Mouse (Mus musculus): ENCODE results near the gene Ncaph. TPM values are rescaled to one million over a fixed set of nuclear protein-coding genes. Genes with fewer than 3 reads are reported as not detected.
"Not testable (repeated sequence)": the region's sequence is repeated elsewhere in the genome, so short reads cannot be mapped to it uniquely, and the experiment has no call there.

Gene Ncaph
- polyA plus RNA-seq, 1 experiment, result 18.5 TPM

GRCm38 (mm10) chr2:127139094-127139493, 5.3 kb upstream of the Ncaph start:
- no peak for DNase-seq (ENCODE audit: low read depth)
- TF ChIP-seq POLR2A (IDR thresholded peaks at IDR 0.05; ENCODE audit: borderline replicate concordance, extremely low read depth, insufficient read depth, insufficient read length, poor library complexity, severe bottlenecking), result no peak
- TF ChIP-seq CTCF (IDR thresholded peaks at IDR 0.05; ENCODE audit: borderline replicate concordance, extremely low read depth, insufficient read depth, insufficient read length), result no peak

- TF ChIP-seq CTCF (IDR thresholded peaks at IDR 0.05; ENCODE audit: borderline replicate concordance, extremely low read depth, insufficient read depth, insufficient read length) (no peak), POLR2A (IDR thresholded peaks at IDR 0.05; ENCODE audit: borderline replicate concordance, extremely low read depth, insufficient read depth, insufficient read length, poor library complexity, severe bottlenecking) (no peak)
- DNase-seq (ENCODE audit: low read depth), result no peak
Observed at GRCm38 (mm10) chr2:127138449-127138848, 4.7 kb upstream of the Ncaph start.

GRCm38 (mm10) chr2:127137838-127138420, 4.2 kb upstream of the Ncaph start:
- DNase-seq (ENCODE audit: low read depth), result no peak
- TF ChIP-seq POLR2A (IDR thresholded peaks at IDR 0.05; ENCODE audit: borderline replicate concordance, extremely low read depth, insufficient read depth, insufficient read length, poor library complexity, severe bottlenecking) (no peak), CTCF (IDR thresholded peaks at IDR 0.05; ENCODE audit: borderline replicate concordance, extremely low read depth, insufficient read depth, insufficient read length) (no peak)

GRCm38 (mm10) chr2:127136979-127137378, 3.2 kb upstream of the Ncaph start:
- no peak for TF ChIP-seq POLR2A (IDR thresholded peaks at IDR 0.05; ENCODE audit: borderline replicate concordance, extremely low read depth, insufficient read depth, insufficient read length, poor library complexity, severe bottlenecking)
- no peak for TF ChIP-seq CTCF (IDR thresholded peaks at IDR 0.05; ENCODE audit: borderline replicate concordance, extremely low read depth, insufficient read depth, insufficient read length)
- peak; percentile 95 for DNase-seq (ENCODE audit: low read depth)

GRCm38 (mm10) chr2:127135255-127135654, 1.5 kb upstream of the Ncaph start:
- DNase-seq (ENCODE audit: low read depth), result not testable (repeated sequence)

GRCm38 (mm10) chr2:127131353-127131752, 2.4 kb downstream of the Ncaph start:
- TF ChIP-seq CTCF (IDR thresholded peaks at IDR 0.05; ENCODE audit: borderline replicate concordance, extremely low read depth, insufficient read depth, insufficient read length) (no peak), POLR2A (IDR thresholded peaks at IDR 0.05; ENCODE audit: borderline replicate concordance, extremely low read depth, insufficient read depth, insufficient read length, poor library complexity, severe bottlenecking) (no peak)
- DNase-seq (ENCODE audit: low read depth), result no peak

GRCm38 (mm10) chr2:127128926-127129325, 4.8 kb downstream of the Ncaph start:
- no peak for TF ChIP-seq CTCF (IDR thresholded peaks at IDR 0.05; ENCODE audit: borderline replicate concordance, extremely low read depth, insufficient read depth, insufficient read length)
- TF ChIP-seq POLR2A (IDR thresholded peaks at IDR 0.05; ENCODE audit: borderline replicate concordance, extremely low read depth, insufficient read depth, insufficient read length, poor library complexity, severe bottlenecking), result no peak
- DNase-seq (ENCODE audit: low read depth), result no peak

- DNase-seq (ENCODE audit: low read depth), result no peak
- TF ChIP-seq POLR2A (IDR thresholded peaks at IDR 0.05; ENCODE audit: borderline replicate concordance, extremely low read depth, insufficient read depth, insufficient read length, poor library complexity, severe bottlenecking) (no peak), CTCF (IDR thresholded peaks at IDR 0.05; ENCODE audit: borderline replicate concordance, extremely low read depth, insufficient read depth, insufficient read length) (no peak)
Observed at GRCm38 (mm10) chr2:127121591-127122235, 12.0 kb downstream of the Ncaph start.

GRCm38 (mm10) chr2:127108986-127109385, 24.8 kb downstream of the Ncaph start:
- TF ChIP-seq CTCF (IDR thresholded peaks at IDR 0.05; ENCODE audit: borderline replicate concordance, extremely low read depth, insufficient read depth, insufficient read length), result no peak
- TF ChIP-seq POLR2A (IDR thresholded peaks at IDR 0.05; ENCODE audit: borderline replicate concordance, extremely low read depth, insufficient read depth, insufficient read length, poor library complexity, severe bottlenecking), result no peak
- DNase-seq (ENCODE audit: low read depth), result no peak

- no peak for DNase-seq (ENCODE audit: low read depth)
- TF ChIP-seq POLR2A (IDR thresholded peaks at IDR 0.05; ENCODE audit: borderline replicate concordance, extremely low read depth, insufficient read depth, insufficient read length, poor library complexity, severe bottlenecking) (no peak), CTCF (IDR thresholded peaks at IDR 0.05; ENCODE audit: borderline replicate concordance, extremely low read depth, insufficient read depth, insufficient read length) (no peak)
Observed at GRCm38 (mm10) chr2:127092000-127092399, 41.8 kb downstream of the Ncaph start.

- not testable (repeated sequence) for DNase-seq (ENCODE audit: low read depth)
Observed at GRCm38 (mm10) chr2:127090151-127090550, 43.6 kb downstream of the Ncaph start.

- no peak for TF ChIP-seq POLR2A (IDR thresholded peaks at IDR 0.05; ENCODE audit: borderline replicate concordance, extremely low read depth, insufficient read depth, insufficient read length, poor library complexity, severe bottlenecking)
- no peak for TF ChIP-seq CTCF (IDR thresholded peaks at IDR 0.05; ENCODE audit: borderline replicate concordance, extremely low read depth, insufficient read depth, insufficient read length)
- DNase-seq (ENCODE audit: low read depth), result no peak
Observed at GRCm38 (mm10) chr2:127086235-127086634, 47.5 kb downstream of the Ncaph start.

All from brain, embryonic 14.5 days (tissue).